Mouse (Mus musculus) gastrocnemius, postnatal 25 days (tissue): ENCODE measurements around the gene Hoxc11. TPM values are rescaled to one million over a fixed set of nuclear protein-coding genes. Genes with fewer than 3 reads are reported as not detected.

ENCODE experiments used
- DNase-seq: peaks from one replicate; pipeline ENCODE4 v3.0.0; 2022
- microRNA-seq, 2 experiments: library from miRNA; unstranded; fragments of <30 nt; microRNA quantifications; one replicate each; pipeline ENCODE4 v1.2.0; 2021; ENCODE audit warnings: borderline replicate concordance in 2 of 2
- total RNA-seq, 2 experiments: library from RNA; stranded (reverse); gene quantifications; 1 replicate in 1 of 2; 2 replicates in 1 of 2; pipeline ENCODE4 v1.2.3; 2021

Hoxc11 gene
- total RNA-seq, 2 experiments from 2014 or later: 6.2 to 7.2 TPM

GRCm38 (mm10) chr15:103005797-103006196, 51.6 kb downstream of the Hoxc11 start:
- no peak for DNase-seq

- no peak for DNase-seq
Measured at GRCm38 (mm10) chr15:103006326-103006725, 52.1 kb downstream of the Hoxc11 start.

Small RNA genes within 50 kb of the gene (microRNA-seq; reads per million reads assigned to microRNA genes)
- 1,625 to 1,952 reads per million in 2 experiments for gene Mir196a-2

Other genes with a start within 250 kb of the Hoxc11 start
- 10 to 100 TPM; 58.1 to 58.3 TPM for gene Calcoco1, start 232.2 kb upstream of the Hoxc11 start, total RNA-seq
- gene Hoxc13, start 33.3 kb upstream of the Hoxc11 start, total RNA-seq: not detected
- gene Hoxc12, start 17.7 kb upstream of the Hoxc11 start, total RNA-seq: not detected
- 10 to 100 TPM; 61.5 to 69.5 TPM for gene Hoxc10, start 12.4 kb downstream of the Hoxc11 start, total RNA-seq
- 1 to 10 TPM; 1.6 to 1.8 TPM for gene Hoxc5, start 13.0 kb downstream of the Hoxc11 start, total RNA-seq
- 1 to 10 TPM; 4.6 to 6.5 TPM for gene Hoxc9, start 22.0 kb downstream of the Hoxc11 start, total RNA-seq
- gene Hoxc8, start 36.2 kb downstream of the Hoxc11 start, total RNA-seq: 1 to 10 TPM; 1.3 to 1.6 TPM
- 1 to 10 TPM; 5.3 to 8.1 TPM for gene Hoxc6, start 43.8 kb downstream of the Hoxc11 start, total RNA-seq
- gene Hoxc4, start 64.5 kb downstream of the Hoxc11 start, total RNA-seq: 1 to 10 TPM; 3.8 to 4.1 TPM
- 10 to 100 TPM in 1 of 2 experiments, 1 to 10 TPM in 1; 9.4 to 11.7 TPM for gene Smug1, start 212.7 kb downstream of the Hoxc11 start, total RNA-seq